Mouse (Mus musculus) forebrain, embryonic 13.5 days (tissue): Measurements from ENCODE around the gene Gnb1. TPM values are rescaled to one million over a fixed set of nuclear protein-coding genes. Genes with fewer than 3 reads are reported as not detected.
"Not testable (repeated sequence)": the region's sequence is repeated elsewhere in the genome, so short reads cannot be mapped to it uniquely, and the experiment has no call there.

ENCODE experiments used
- ATAC-seq: fragments of 200-750 bp; cut with Nextera tagmentation; 2 replicates; pipeline ENCODE4 v1.8.0; 2017
- H3K27ac ChIP-seq: fragments of 300-500 bp; sonication (generic); 2 replicates; pipeline ENCODE4 v1.5.1; 2015; ENCODE audit warnings: inconsistent platforms, mild to moderate bottlenecking, moderate library complexity
- H3K27me3 ChIP-seq: fragments of 300-500 bp; sonication (generic); 2 replicates; pipeline ENCODE4 v1.6.1; 2015; ENCODE audit warnings: mild to moderate bottlenecking, inconsistent platforms
- H3K36me3 ChIP-seq: fragments of 300-500 bp; sonication (generic); 2 replicates; pipeline ENCODE4 v1.6.1; 2015; ENCODE audit warnings: mild to moderate bottlenecking, inconsistent platforms; ENCODE audit not compliant: poor library complexity, severe bottlenecking
- H3K4me1 ChIP-seq: fragments of 300-500 bp; sonication (generic); 2 replicates; pipeline ENCODE4 v1.6.1; 2015; ENCODE audit warnings: inconsistent platforms
- H3K4me2 ChIP-seq: fragments of 300-500 bp; sonication (generic); 2 replicates; pipeline ENCODE4 v1.6.1; 2015; ENCODE audit warnings: inconsistent platforms, mild to moderate bottlenecking, moderate library complexity
- H3K4me3 ChIP-seq: fragments of 300-500 bp; sonication (generic); 2 replicates; pipeline ENCODE4 v1.5.1; 2015; ENCODE audit warnings: mild to moderate bottlenecking, inconsistent platforms
- H3K9ac ChIP-seq: fragments of 300-500 bp; sonication (generic); 2 replicates; pipeline ENCODE4 v1.6.1; 2015; ENCODE audit warnings: mild to moderate bottlenecking, inconsistent platforms
- H3K9me3 ChIP-seq: fragments of 300-500 bp; sonication (generic); replicated peaks from 2 replicates; pipeline ENCODE4 v1.6.1; 2016; ENCODE audit warnings: inconsistent platforms
- WGBS: fragments of 180-500 bp; shearing (Covaris S2); methylation state at CpG from one replicate; pipeline ENCODE4 v1.1.7; 2015; 5-methylcytosine and 5-hydroxymethylcytosine counted together
- polyA plus RNA-seq: library from polyadenylated mRNA; unstranded; fragments of >200 nt; fragmentation: Nextera tagmentation; extraction: Ambion mirVana; gene quantifications from 2 replicates; pipeline ENCODE4 v1.2.1, GENCODE M21; 2015

The Gnb1 gene
- polyA plus RNA-seq, 1 experiment from 2014 or later, result 937 TPM

- no peak for ATAC-seq
- Histone ChIP-seq H3K27me3 (peaks cover 8% of the 10 kb centered on the region; the same call in 1 of the 2 replicates), H3K27ac (no peak overlapping the region), H3K4me1 (peaks cover 20% of the 10 kb centered on the region), H3K9ac (no peak overlapping the region), H3K36me3 (no peaks in the 10 kb centered on the region), H3K4me2 (no peak overlapping the region), H3K4me3 (no peak overlapping the region), H3K9me3 (no peaks in the 10 kb centered on the region)
- WGBS, result 89% methylated on average over 16 of the region's 16 CpGs
These were observed 20.8 kb upstream of the Gnb1 start for GRCm38 (mm10) chr4:155470263-155470953.

GRCm38 (mm10) chr4:155470997-155471396 is 20.2 kb upstream of the Gnb1 start:
- Histone ChIP-seq H3K4me1 (peaks cover 20% of the 10 kb centered on the region), H3K27me3 (peaks cover 8% of the 10 kb centered on the region; the same call in 1 of the 2 replicates), H3K4me3 (no peak overlapping the region), H3K9ac (no peak overlapping the region), H3K36me3 (no peaks in the 10 kb centered on the region), H3K9me3 (no peaks in the 10 kb centered on the region), H3K4me2 (no peak overlapping the region), H3K27ac (no peak overlapping the region)
- ATAC-seq, result no peak
- 85% methylated on average over 7 of the region's 7 CpGs for WGBS

GRCm38 (mm10) chr4:155471406-155471805 is 19.8 kb upstream of the Gnb1 start:
- no peak overlapping the region for H3K9ac ChIP-seq
- H3K4me2 ChIP-seq, result no peak overlapping the region
- ATAC-seq, result no peak
- H3K27me3 ChIP-seq, result peaks cover 8% of the 10 kb centered on the region; the same call in 1 of the 2 replicates
- WGBS, result 93% methylated on average over 7 of the region's 7 CpGs
- peaks cover 20% of the 10 kb centered on the region for H3K4me1 ChIP-seq
- no peak overlapping the region for H3K4me3 ChIP-seq
- no peaks in the 10 kb centered on the region for H3K9me3 ChIP-seq
- no peak overlapping the region for H3K27ac ChIP-seq
- H3K36me3 ChIP-seq, result no peaks in the 10 kb centered on the region

GRCm38 (mm10) chr4:155472716-155473290 is 18.4 kb upstream of the Gnb1 start:
- H3K9me3 ChIP-seq, result no peaks in the 10 kb centered on the region
- H3K4me2 ChIP-seq, result no peak overlapping the region
- peaks cover 20% of the 10 kb centered on the region for H3K4me1 ChIP-seq
- H3K4me3 ChIP-seq, result no peak overlapping the region
- H3K27me3 ChIP-seq, result peaks cover 8% of the 10 kb centered on the region; the same call in 1 of the 2 replicates
- no peaks in the 10 kb centered on the region for H3K36me3 ChIP-seq
- 72% methylated on average over 3 of the region's 3 CpGs for WGBS
- H3K9ac ChIP-seq, result no peak overlapping the region; the same call in 1 of the 2 replicates
- ATAC-seq, result no peak
- H3K27ac ChIP-seq, result no peak overlapping the region

GRCm38 (mm10) chr4:155473319-155473718 is 17.8 kb upstream of the Gnb1 start:
- 58% methylated on average over 5 of the region's 5 CpGs for WGBS
- H3K9ac ChIP-seq, result no peak overlapping the region; the same call in 1 of the 2 replicates
- peaks cover 8% of the 10 kb centered on the region; the same call in 1 of the 2 replicates for H3K27me3 ChIP-seq
- H3K9me3 ChIP-seq, result no peaks in the 10 kb centered on the region
- peaks cover 20% of the 10 kb centered on the region for H3K4me1 ChIP-seq
- H3K4me3 ChIP-seq, result no peak overlapping the region
- H3K27ac ChIP-seq, result no peak overlapping the region
- no peak for ATAC-seq
- no peaks in the 10 kb centered on the region for H3K36me3 ChIP-seq
- no peak overlapping the region for H3K4me2 ChIP-seq

GRCm38 (mm10) chr4:155473796-155474195 is 17.4 kb upstream of the Gnb1 start:
- H3K9ac ChIP-seq, H3K27me3 ChIP-seq, H3K4me3 ChIP-seq, H3K27ac ChIP-seq, H3K4me2 ChIP-seq, H3K9me3 ChIP-seq, ATAC-seq, H3K36me3 ChIP-seq: not testable (repeated sequence)
- peaks cover 20% of the 10 kb centered on the region for H3K4me1 ChIP-seq
- 48% methylated on average over 2 of the region's 2 CpGs for WGBS

GRCm38 (mm10) chr4:155481381-155482124 is 9.6 kb upstream of the Gnb1 start:
- H3K4me2 ChIP-seq, result peak overlapping the region; percentile 35
- 26% methylated on average over 28 of the region's 28 CpGs for WGBS
- peak; percentile 76 for ATAC-seq
- H3K4me1 ChIP-seq, result no peaks in the 10 kb centered on the region
- no peak overlapping the region; the same call in 1 of the 2 replicates for H3K9ac ChIP-seq
- no peak overlapping the region for H3K27ac ChIP-seq
- no peaks in the 10 kb centered on the region for H3K36me3 ChIP-seq
- H3K4me3 ChIP-seq, result no peak overlapping the region
- H3K9me3 ChIP-seq, result no peaks in the 10 kb centered on the region
- H3K27me3 ChIP-seq, result 0 out of 2 replicates have a peak, but pooled peaks cover 4% of the 10 kb centered on the region

- no peaks in the 10 kb centered on the region for H3K36me3 ChIP-seq
- no peak overlapping the region for H3K27ac ChIP-seq
- no peak; the same call in 1 of the 2 replicates for ATAC-seq
- 0 out of 2 replicates have a peak, but pooled peaks cover 4% of the 10 kb centered on the region for H3K27me3 ChIP-seq
- WGBS, result 88% methylated on average over 6 of the region's 6 CpGs
- no peak overlapping the region for H3K9ac ChIP-seq
- no peak overlapping the region for H3K4me3 ChIP-seq
- H3K9me3 ChIP-seq, result no peaks in the 10 kb centered on the region
- H3K4me2 ChIP-seq, result no peak overlapping the region
- H3K4me1 ChIP-seq, result no peaks in the 10 kb centered on the region
These were observed 9.1 kb upstream of the Gnb1 start for GRCm38 (mm10) chr4:155482125-155482480.

GRCm38 (mm10) chr4:155482733-155483540 is 8.2 kb upstream of the Gnb1 start:
- no peak for ATAC-seq
- 56% methylated on average over 8 of the region's 8 CpGs for WGBS
- H3K27me3 ChIP-seq, result 0 out of 2 replicates have a peak, but pooled peaks cover 4% of the 10 kb centered on the region
- no peak overlapping the region for H3K27ac ChIP-seq
- no peak overlapping the region for H3K4me2 ChIP-seq
- no peaks in the 10 kb centered on the region for H3K36me3 ChIP-seq
- no peaks in the 10 kb centered on the region for H3K9me3 ChIP-seq
- H3K4me1 ChIP-seq, result peaks cover 7% of the 10 kb centered on the region
- H3K9ac ChIP-seq, result no peak overlapping the region
- no peak overlapping the region for H3K4me3 ChIP-seq

GRCm38 (mm10) chr4:155485521-155485920 is 5.6 kb upstream of the Gnb1 start:
- Histone ChIP-seq H3K27ac (no peak overlapping the region), H3K36me3 (no peaks in the 10 kb centered on the region), H3K4me2 (no peak overlapping the region), H3K27me3 (0 out of 2 replicates have a peak, but pooled peaks cover 3% of the 10 kb centered on the region), H3K9me3 (no peaks in the 10 kb centered on the region), H3K4me1 (peaks cover 21% of the 10 kb centered on the region), H3K4me3 (no peak overlapping the region), H3K9ac (no peak overlapping the region)
- no peak for ATAC-seq
- 88% methylated on average over 3 of the region's 3 CpGs for WGBS

- WGBS, result 29% methylated on average over 3 of the region's 3 CpGs
- no peaks in the 10 kb centered on the region for H3K36me3 ChIP-seq
These were observed 3.4 kb upstream of the Gnb1 start for GRCm38 (mm10) chr4:155487746-155488145.

More at GRCm38 (mm10) chr4:155487746-155488145, 3.4 kb upstream of the Gnb1 start:
- no peaks in the 10 kb centered on the region for H3K27me3 ChIP-seq
- no peak overlapping the region for H3K4me2 ChIP-seq
- H3K9ac ChIP-seq, result no peak overlapping the region
- H3K4me3 ChIP-seq, result no peak overlapping the region
- no peaks in the 10 kb centered on the region for H3K9me3 ChIP-seq
- peaks cover 23% of the 10 kb centered on the region for H3K4me1 ChIP-seq
- H3K27ac ChIP-seq, result peak overlapping the region; percentile 54; the same call in 1 of the 2 replicates
- ATAC-seq, result no peak
